Mouse (Mus musculus) layer of hippocampus, adult 2 months (tissue): ENCODE measurements at regions not wholly inside any gene's neighbourhood (a gene's known extent, or its start where the extent isn't known, plus 50 kb on each side); places are given as distances from the start of the nearest gene placed in this dataset.
A peak's percentile ranks its signal among the peaks of the same experiment; 100 is the strongest.

ENCODE experiments used
- DNase-seq, 2 experiments: peaks; one replicate each; pipeline ENCODE4 v3.0.0; 2022; ENCODE audit warnings: low spot score in 2 of 2
- H3K27ac ChIP-seq: fragments of 200-600 bp; 2 replicates; pipeline ENCODE4 v1.8.1; 2022
- H3K4me3 ChIP-seq: fragments of 200-600 bp; 2 replicates; pipeline ENCODE4 v1.8.1; 2022; ENCODE audit warnings: mild to moderate bottlenecking
- CTCF ChIP-seq: fragments of 200-600 bp; conservative IDR thresholded peaks from 2 replicates; pipeline ENCODE4 v1.8.1; 2022; ENCODE audit warnings: antibody characterized with exemption, mild to moderate bottlenecking, moderate library complexity

GRCm38 (mm10) chr7:72751501-72751917 lies 445.1 kb upstream of the Mctp2 start:
- no peak overlapping the region for H3K4me3 ChIP-seq
- no peak for TF ChIP-seq CTCF
- no peak for DNase-seq
- no peak overlapping the region for H3K27ac ChIP-seq

DNA sequence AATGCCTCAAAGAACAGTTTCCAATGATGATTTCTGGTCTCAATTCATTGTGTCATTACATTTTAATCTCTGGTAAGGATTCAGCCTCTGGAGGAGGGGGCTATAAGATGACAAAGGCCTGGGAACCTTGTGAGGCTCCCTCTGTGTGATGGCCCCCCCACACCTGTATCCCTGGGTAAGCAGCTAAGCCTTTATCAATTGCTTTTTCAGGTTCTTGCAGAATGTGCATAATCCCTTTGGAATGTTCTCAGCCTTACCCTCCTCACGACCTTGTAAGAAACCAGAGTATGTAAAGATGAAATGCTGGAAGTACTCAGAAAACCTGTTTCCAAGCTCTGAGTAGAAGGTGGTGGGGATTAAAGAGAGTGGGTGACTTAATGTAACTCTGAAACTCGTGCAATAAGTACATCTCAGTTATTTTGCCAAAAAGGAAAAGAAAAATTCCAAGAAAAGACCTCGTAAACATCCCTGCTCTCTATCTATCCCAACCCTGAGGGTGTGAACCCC lies 446.7 kb upstream of the Mctp2 start:
- TF ChIP-seq CTCF = no peak
- no peak for DNase-seq
- Histone ChIP-seq H3K4me3 (no peak overlapping the region), H3K27ac (no peak overlapping the region)

DNA sequence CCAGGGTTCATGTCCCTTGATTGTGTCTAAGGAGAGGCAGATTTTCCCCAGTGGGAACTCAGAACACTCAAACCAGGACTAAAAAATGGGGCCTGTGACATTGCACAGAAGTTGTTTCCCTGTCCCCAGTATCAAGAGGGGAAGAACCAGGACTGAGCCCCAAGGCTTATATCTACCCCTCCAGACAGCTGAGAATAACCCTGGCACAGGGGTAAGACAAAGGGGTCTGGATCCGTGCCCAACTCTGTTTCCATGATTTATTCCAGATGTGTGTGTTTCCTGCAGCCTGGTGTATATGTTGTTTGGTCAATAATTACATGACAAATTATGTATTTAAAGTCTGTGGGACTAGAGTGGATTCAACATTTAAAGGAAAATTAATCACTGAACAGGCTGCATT lies 456.3 kb upstream of the Mctp2 start:
- TF ChIP-seq CTCF = no peak
- no peak overlapping the region for H3K4me3 ChIP-seq
- no peak for DNase-seq
- H3K27ac ChIP-seq = no peak overlapping the region

DNA sequence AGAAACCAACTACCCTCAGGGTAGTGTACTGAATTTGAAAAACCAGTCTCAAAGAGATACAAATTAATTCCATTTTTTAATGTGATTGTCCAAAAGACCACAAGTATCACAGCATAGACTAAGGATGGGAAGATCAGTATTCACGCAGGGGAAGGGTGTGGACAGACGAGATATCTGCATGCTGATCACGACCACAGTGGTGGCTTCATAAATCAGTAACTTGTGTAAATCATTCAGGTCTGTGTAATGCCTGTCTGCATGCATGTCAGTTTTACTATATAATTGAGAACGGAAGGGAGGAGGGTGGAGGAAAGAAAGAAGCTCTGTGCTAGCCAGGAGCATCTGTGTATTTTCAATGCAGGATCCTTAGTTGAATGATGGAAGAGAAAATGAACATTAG lies 462.3 kb upstream of the Mctp2 start:
- TF ChIP-seq CTCF = no peak
- no peak for DNase-seq
- Histone ChIP-seq H3K4me3 (no peak overlapping the region), H3K27ac (no peak overlapping the region)

GRCm38 (mm10) chr7:72774031-72774770 lies 467.8 kb upstream of the Mctp2 start:
- Histone ChIP-seq H3K27ac (no peak overlapping the region), H3K4me3 (no peak overlapping the region)
- DNase-seq = no peak
- TF ChIP-seq CTCF = no peak

DNA sequence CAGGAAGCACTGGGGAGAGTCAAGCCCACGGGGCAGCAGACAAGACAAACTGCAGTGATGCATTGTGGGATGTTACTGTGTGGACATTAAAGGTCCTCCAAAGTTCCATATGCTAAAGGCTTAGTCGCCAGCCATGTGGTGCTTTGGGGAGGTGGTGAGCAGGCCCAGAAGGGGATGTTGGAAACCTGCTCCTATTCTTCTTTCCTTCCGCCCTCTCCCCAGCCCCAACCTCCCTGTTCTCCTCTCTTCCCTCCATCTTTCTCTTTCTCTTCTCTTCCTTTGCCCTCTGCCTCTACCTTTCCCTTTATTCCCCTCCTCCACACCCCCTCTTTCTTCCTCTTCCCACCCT lies 468.3 kb upstream of the Mctp2 start:
- TF ChIP-seq CTCF = no peak

GRCm38 (mm10) chr7:72787306-72787705 lies 480.9 kb upstream of the Mctp2 start:
- Histone ChIP-seq H3K27ac (no peak overlapping the region), H3K4me3 (no peak overlapping the region)
- DNase-seq = peak; percentile 5 to 10
- TF ChIP-seq CTCF = peak; percentile 25; the same call in 1 of the 2 replicates

More for the DNA sequence above, 468.3 kb upstream of the Mctp2 start:
- Histone ChIP-seq H3K4me3 (no peak overlapping the region), H3K27ac (no peak overlapping the region)
- DNase-seq = no peak

GRCm38 (mm10) chr7:72788261-72788660 lies 481.9 kb upstream of the Mctp2 start:
- Histone ChIP-seq H3K27ac (no peak overlapping the region), H3K4me3 (no peak overlapping the region)
- TF ChIP-seq CTCF = no peak
- no peak for DNase-seq

DNA sequence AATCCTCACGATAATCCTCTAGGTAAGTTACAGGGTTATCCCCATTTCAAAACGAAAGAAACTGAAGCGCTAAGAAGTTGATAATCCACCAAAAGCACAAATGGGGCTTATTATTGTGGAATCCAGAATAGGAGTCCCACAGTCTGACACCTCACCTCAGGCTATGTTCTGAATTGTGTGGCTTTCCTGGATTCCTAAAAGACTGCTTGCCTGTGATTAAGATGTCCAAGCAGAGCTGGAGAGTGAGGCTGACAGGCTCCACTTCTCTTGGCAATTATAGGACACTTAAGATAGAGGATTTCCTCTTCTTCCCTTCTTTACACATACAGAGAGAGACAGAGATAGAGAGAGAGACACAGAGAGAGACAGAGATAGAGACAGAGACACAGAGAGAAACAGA lies 515.7 kb upstream of the Mctp2 start:
- H3K4me3 ChIP-seq = no peak overlapping the region
- no peak for TF ChIP-seq CTCF
- H3K27ac ChIP-seq = no peak overlapping the region

GRCm38 (mm10) chr7:72826597-72826996 lies 520.2 kb upstream of the Mctp2 start:
- H3K27ac ChIP-seq = no peak overlapping the region
- DNase-seq = no peak
- TF ChIP-seq CTCF = no peak

More for the DNA sequence above, 515.7 kb upstream of the Mctp2 start:
- DNase-seq = no peak

DNA sequence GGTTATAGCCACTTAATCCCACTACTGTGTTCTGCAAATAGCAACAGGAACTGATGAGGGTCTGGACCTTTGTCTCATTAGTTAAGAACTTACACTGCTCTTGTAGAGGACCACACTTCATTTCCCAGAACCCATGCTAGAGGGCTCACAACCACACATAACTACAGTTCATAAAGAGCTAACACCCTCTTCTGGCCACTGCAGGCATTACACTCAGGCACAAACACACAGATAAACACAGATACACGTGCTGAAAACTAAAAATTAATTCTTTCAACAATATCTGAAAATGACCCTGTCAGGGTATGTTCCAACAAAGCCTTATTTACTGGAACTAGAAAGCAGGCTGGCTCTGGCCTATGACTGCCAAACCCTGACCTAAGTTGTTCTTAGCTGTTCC lies 529.0 kb upstream of the Mctp2 start:
- H3K27ac ChIP-seq = no peak overlapping the region
- H3K4me3 ChIP-seq = no peak overlapping the region
- DNase-seq = no peak
- TF ChIP-seq CTCF = peak; percentile 40

More at GRCm38 (mm10) chr7:72826597-72826996, 520.2 kb upstream of the Mctp2 start:
- H3K4me3 ChIP-seq = no peak overlapping the region

DNA sequence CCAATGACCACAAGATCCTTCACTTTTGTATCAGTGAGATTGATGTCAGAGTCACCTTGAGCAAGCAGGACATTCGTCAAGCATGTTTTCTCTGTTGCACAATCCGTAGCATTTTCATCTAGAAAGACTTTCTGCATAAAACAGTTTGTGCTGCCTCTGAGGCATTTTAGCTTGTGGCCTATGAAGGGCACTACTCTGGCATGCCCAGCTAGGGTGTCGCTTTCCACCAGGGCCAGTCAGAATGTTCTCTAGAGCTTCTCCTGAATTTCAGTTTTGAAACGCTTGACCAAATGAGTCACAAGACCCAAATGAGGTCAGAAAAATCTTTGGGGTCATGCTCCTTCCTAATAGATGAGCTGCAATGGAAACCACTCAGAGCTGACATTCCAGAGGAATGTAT lies 529.6 kb upstream of the Mctp2 start:
- TF ChIP-seq CTCF = no peak
- no peak overlapping the region for H3K27ac ChIP-seq

GRCm38 (mm10) chr7:72836457-72836985 lies 530.1 kb upstream of the Mctp2 start:
- TF ChIP-seq CTCF = no peak

More for the DNA sequence above, 529.6 kb upstream of the Mctp2 start:
- no peak for DNase-seq
- H3K4me3 ChIP-seq = no peak overlapping the region

More at GRCm38 (mm10) chr7:72836457-72836985, 530.1 kb upstream of the Mctp2 start:
- no peak overlapping the region for H3K27ac ChIP-seq
- H3K4me3 ChIP-seq = no peak overlapping the region
- no peak for DNase-seq
